7 mouse cellular contexts compared by ENCODE assay signal in genomic region chrX:76598459-76599206, GRCm38 (mm10). TPM values are rescaled to one million over a fixed set of nuclear protein-coding genes. Genes with fewer than 3 reads are reported as not detected.
DNase-seq lines count a peak whose midpoint lies in the region; ATAC-seq and TF ChIP-seq lines count a peak whose summit lies in the region.

No protein-coding gene starts in this region.

- no peak overlapping the region for H3K4me2 ChIP-seq in kidney, embryonic 15.5 days
- H3K4me2 ChIP-seq in stomach, embryonic 14.5 days (replicated peaks; ENCODE audit: low read depth, low read length): no peak overlapping the region

- peaks cover 3% of the 10 kb centered on the region for H3K27me3 ChIP-seq in ES-Bruce4 (ENCODE audit: control insufficient read depth, insufficient read depth, low read length, poor library complexity, severe bottlenecking)
- H3K27me3 ChIP-seq in kidney, embryonic 15.5 days: no peaks in the 10 kb centered on the region
- H3K27me3 ChIP-seq in stomach, embryonic 14.5 days (ENCODE audit: control insufficient read depth, insufficient read depth, low read length): no peaks in the 10 kb centered on the region

- H3K36me3 ChIP-seq in ES-Bruce4 (ENCODE audit: control insufficient read depth, insufficient read depth, low read length, poor library complexity, severe bottlenecking): peaks cover 4% of the 10 kb centered on the region
- H3K36me3 ChIP-seq in kidney, embryonic 15.5 days: no peaks in the 10 kb centered on the region
- no peaks in the 10 kb centered on the region for H3K36me3 ChIP-seq in stomach, embryonic 14.5 days (ENCODE audit: control insufficient read depth, insufficient read depth, low read length)

- TF ChIP-seq EP300 in ES-Bruce4 (IDR thresholded peaks at IDR 0.05; ENCODE audit: insufficient read depth, low read depth, low read length): no peak

- 51% methylated on average over 6 of the region's 6 CpGs for WGBS in kidney, embryonic 15.5 days
- 49% methylated on average over 6 of the region's 6 CpGs for WGBS in stomach, embryonic 14.5 days

- H3K27ac ChIP-seq in ES-Bruce4 (ENCODE audit: insufficient read depth, low read length): no peak overlapping the region; the same call in 1 of the 2 replicates
- H3K27ac ChIP-seq in kidney, embryonic 15.5 days: no peak overlapping the region
- H3K27ac ChIP-seq in stomach, embryonic 14.5 days (ENCODE audit: low read length): no peak overlapping the region

- peaks cover 5% of the 10 kb centered on the region for H3K9me3 ChIP-seq in ES-Bruce4 (replicated peaks; ENCODE audit: control insufficient read depth, insufficient read depth, low read length, poor library complexity, severe bottlenecking)
- peaks cover 4% of the 10 kb centered on the region for H3K9me3 ChIP-seq in kidney, embryonic 15.5 days (replicated peaks)
- no peaks in the 10 kb centered on the region for H3K9me3 ChIP-seq in stomach, embryonic 14.5 days (ENCODE audit: control insufficient read depth, low read depth, low read length)

- DNase-seq in CD4-positive helper T cell, adult 2 months (ENCODE audit: low read depth, low spot score): peak; percentile 76
- DNase-seq in gastrocnemius, postnatal 4 days (ENCODE audit: low spot score in 2 of 2): peak; percentile 58 to 78
- DNase-seq in lung, postnatal 36 days: peak; percentile 64

- H3K9ac ChIP-seq in ES-Bruce4 (ENCODE audit: low read depth, poor library complexity, severe bottlenecking): peak overlapping the region; percentile 51
- H3K9ac ChIP-seq in kidney, embryonic 15.5 days: no peak overlapping the region
- no peak overlapping the region for H3K9ac ChIP-seq in stomach, embryonic 14.5 days (replicated peaks; ENCODE audit: low read depth, low read length)

- peak; percentile 100 for ATAC-seq in common myeloid progenitor, adult 5-6 weeks (replicated peaks; ENCODE audit: low read depth, poor library complexity, severe bottlenecking)
- peak; percentile 100 for ATAC-seq in kidney, embryonic 15.5 days (replicated peaks; ENCODE audit: low FRiP score)
- peak; percentile 100 for ATAC-seq in stomach, embryonic 14.5 days (ENCODE audit: insufficient number of reproducible peaks, insufficient read depth, low FRiP score, low read depth)

- TF ChIP-seq CTCF in ES-Bruce4 (IDR thresholded peaks at IDR 0.05; ENCODE audit: low read depth, low read length): no peak

- peaks cover 2% of the 10 kb centered on the region for H3K4me1 ChIP-seq in ES-Bruce4 (ENCODE audit: control insufficient read depth, insufficient read depth, low read length)
- no peaks in the 10 kb centered on the region for H3K4me1 ChIP-seq in kidney, embryonic 15.5 days
- H3K4me1 ChIP-seq in stomach, embryonic 14.5 days (ENCODE audit: control insufficient read depth, insufficient read depth, low read length): no peaks in the 10 kb centered on the region

- TF ChIP-seq POLR2A in ES-Bruce4 (IDR thresholded peaks at IDR 0.05; ENCODE audit: insufficient read depth, low read length): no peak

- no peak overlapping the region for H3K4me3 ChIP-seq in ES-Bruce4 (ENCODE audit: low read depth, low read length)
- H3K4me3 ChIP-seq in kidney, embryonic 15.5 days (replicated peaks): no peak overlapping the region
- no peak overlapping the region for H3K4me3 ChIP-seq in stomach, embryonic 14.5 days (ENCODE audit: low read depth, low read length)

RNA-seq across cellular contexts. Expression of gene Cldn34d, which starts 4.1 kb away (rescaled TPM):
- not detected in 2 replicates for polyA plus RNA-seq in ES-Bruce4 (2011; ENCODE audit: insufficient read depth, insufficient read length, low read depth, missing spikeins)
- total RNA-seq in common myeloid progenitor, adult 5-6 weeks (2017): not detected in 2 replicates
- not detected for total RNA-seq in gastrocnemius, postnatal 4 days (2021)
- not detected in 2 replicates for polyA plus RNA-seq in kidney, embryonic 15.5 days (2015; fragmentation: Nextera tagmentation; extraction: Ambion mirVana)
- polyA plus RNA-seq in stomach, embryonic 14.5 days (2014; fragmentation: Nextera tagmentation; extraction: Ambion mirVana): not detected in 2 replicates
